Mouse (Mus musculus): ENCODE data around the gene Lce1b.
"Not testable (repeated sequence)": the region's sequence is repeated elsewhere in the genome, so short reads cannot be mapped to it uniquely, and the experiment has no call there.

Lce1b gene

DNA sequence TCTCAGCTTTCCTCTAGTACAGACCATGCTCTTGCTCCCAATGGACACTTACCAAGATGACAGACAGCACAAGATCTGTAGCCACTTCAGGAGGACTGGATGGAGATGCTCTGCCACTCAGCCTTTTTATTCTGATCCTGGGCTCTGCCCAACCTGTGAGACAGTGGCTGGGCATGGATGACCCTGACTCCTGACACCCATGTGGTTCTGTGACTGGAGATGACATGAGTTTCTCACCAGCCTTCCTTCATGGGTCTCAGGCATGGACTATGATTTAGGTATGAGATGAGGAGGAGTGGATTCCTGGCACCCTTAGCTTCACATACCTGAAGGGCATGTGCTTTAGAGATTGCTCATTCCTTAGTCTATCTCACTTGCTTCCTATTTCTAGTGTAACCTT, at the start of gene Lce1b:
TSS of gene Lce1b (minus strand) at position 101 of the 400 bp plus-strand sequence.
- DNase-seq (ENCODE audit: low read depth, low spot score), result no peak

DNA sequence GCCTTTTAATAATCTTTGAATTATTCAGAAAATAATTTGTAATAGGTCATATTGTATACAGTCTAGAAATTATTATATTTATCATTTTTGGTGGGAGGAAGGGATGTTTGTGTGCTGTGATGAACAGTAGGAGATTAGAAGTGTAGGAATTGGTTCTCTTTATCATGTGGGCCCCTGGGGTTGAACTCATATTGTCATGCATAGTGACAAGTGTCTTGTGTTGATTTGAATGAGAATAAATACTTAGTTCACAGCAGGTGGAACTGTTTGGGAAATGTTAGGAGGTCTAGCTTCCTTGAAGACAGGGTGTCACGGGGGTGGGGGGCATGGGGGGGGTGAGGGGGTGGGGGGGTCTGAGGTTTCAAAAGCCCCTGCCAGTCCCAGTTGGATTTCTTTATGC, 37.9 kb upstream of the Lce1b start:
- DNase-seq (ENCODE audit: low read depth, low spot score), result no peak

DNA sequence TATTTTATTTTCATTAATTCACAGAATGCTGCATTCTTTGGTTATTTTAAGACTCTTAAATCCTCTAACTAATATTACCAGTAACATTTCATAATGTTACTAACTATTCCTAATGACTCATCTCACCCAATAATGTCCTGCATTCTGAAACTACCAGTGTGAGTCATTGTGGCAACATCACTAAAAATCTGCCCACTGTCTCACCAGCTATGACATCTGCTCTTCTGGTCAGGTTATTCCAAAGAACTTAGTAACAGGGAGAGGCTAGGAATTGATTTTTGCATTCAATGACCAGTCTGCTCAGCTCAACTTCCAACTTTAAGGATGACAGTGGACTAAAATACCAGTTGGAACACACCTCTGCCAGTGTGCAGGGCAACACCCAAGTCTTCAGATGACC, 35.0 kb upstream of the Lce1b start:
- DNase-seq (ENCODE audit: low read depth, low spot score), result no peak

DNA sequence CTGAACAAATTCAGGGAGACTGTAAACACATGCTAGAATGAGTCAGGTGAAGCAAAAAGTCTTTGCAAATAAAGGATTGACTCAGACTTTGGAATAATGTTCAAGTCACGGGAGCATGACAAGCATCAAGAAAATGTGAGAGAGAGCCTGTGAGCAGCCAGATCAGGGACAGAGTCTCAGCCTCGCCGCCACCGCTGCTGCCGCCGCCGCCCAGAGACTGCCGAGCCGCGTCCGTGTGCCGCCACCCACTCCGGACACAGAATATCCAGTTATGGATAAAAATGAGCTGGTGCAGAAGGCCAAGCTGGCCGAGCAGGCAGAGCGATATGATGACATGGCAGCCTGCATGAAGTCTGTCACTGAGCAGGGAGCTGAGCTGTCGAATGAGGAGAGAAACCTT, 32.4 kb upstream of the Lce1b start:
- DNase-seq (ENCODE audit: low read depth, low spot score), result not testable (repeated sequence)

DNA sequence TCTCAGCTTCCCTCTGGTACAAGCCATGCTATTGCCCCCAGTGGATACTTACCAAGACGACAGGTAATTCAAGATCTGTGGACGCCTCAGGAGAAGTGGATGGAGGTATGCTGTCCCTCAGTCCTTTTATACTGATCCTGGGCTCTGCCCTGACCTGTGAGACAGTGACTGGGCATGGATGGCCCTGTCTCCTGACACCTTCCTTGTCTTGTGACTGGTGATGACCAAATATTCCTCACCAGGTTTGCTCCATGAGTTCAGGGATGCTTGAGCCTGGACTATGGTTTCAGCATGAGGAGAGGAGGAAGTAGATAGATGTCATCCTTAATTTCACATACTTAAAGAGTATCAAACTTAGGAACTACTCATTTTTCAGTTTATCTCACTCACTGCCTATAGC, 30.4 kb upstream of the Lce1b start, which contains the start of gene Lce1d:
TSS of gene Lce1d (minus strand) at position 101 of the 400 bp plus-strand sequence.
- no peak for DNase-seq (ENCODE audit: low read depth, low spot score)

DNA sequence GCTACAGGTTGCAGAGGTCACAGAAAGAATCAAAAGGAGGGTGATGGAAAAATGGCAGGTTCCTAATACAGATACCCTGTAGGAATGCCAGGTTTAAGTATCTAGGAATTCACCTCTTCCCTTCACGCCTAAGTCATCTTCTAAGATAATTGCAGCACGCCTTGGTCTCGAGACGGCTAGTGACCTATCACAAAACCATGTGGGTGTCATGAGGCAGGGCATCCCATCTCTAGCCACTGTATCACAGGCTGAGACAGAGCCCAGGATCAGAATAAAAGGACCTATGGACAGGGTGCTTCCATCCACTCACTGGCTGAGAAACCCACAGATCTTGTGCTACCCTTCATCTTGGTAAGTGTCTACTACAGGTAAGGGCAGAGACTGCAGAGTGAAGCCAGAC, 22.2 kb upstream of the Lce1b start, which contains the start of gene Lce1c:
TSS of gene Lce1c (plus strand) at position 301 of the 400 bp plus-strand sequence.
- DNase-seq (ENCODE audit: low read depth, low spot score), result no peak

DNA sequence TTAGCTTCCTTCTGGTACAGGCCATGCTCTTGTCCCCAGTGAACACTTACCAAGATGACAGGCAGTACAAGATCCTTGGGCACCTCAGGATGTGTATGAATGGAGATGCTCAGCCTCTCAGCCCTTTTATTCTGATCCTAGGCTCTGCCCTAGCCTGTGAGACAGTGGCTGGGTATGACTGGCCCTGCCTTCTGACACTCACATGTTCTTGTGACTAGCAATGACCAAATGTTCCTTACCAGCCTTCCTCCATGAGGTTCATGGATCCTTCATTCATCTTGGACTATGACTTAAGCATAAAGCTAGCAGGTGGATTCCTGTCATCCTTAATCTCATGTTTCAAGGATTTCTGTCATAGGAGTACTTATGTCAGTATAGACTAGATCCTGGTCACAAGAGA, 13.5 kb upstream of the Lce1b start, which contains the start of gene Lce1a2:
TSS of gene Lce1a2 (minus strand) at position 101 of the 400 bp plus-strand sequence.
- DNase-seq (ENCODE audit: low read depth, low spot score), result no peak

DNA sequence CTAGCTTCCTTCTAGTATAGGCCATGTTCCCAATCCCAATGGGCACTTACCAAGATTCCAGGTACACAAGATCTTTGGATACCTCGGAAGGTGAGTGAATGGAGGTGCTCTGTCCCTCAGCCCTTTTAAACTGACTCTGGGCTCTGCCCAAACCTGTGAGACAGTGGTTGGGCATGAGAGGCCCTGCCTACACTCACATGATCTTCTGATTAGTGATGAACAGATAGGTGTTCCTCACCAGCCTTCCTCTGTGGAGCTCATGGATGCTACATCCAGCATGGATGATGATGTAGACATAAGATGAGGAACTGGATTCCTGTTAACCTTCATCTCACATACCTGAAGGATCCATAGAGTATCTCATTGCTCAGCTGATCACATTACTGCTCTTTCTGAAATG, 8.5 kb downstream of the Lce1b start, which contains the start of gene Lce1a1:
TSS of gene Lce1a1 (minus strand) at position 101 of the 400 bp plus-strand sequence.
- no peak for DNase-seq (ENCODE audit: low read depth, low spot score)

DNA sequence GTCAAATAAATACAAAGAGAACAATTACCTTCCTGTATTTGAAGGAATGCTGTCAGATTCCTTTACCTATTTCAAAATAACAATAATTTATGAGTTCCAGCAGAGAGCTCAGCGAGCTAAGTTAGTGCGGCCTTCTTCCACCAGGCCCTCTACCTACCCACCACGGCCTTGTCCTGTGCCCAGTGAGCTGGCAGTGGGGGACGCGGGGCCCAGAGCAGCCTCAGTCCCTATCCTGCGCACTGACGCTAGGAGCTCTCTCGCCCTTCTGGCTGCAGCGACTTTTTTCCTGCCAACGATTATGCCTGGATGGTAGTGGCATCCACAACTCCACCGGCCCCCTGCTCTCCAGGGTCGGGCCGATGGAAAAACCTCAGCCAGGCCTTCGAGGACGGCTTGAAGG, 16.9 kb downstream of the Lce1b start:
- DNase-seq (ENCODE audit: low read depth, low spot score), result no peak

DNA sequence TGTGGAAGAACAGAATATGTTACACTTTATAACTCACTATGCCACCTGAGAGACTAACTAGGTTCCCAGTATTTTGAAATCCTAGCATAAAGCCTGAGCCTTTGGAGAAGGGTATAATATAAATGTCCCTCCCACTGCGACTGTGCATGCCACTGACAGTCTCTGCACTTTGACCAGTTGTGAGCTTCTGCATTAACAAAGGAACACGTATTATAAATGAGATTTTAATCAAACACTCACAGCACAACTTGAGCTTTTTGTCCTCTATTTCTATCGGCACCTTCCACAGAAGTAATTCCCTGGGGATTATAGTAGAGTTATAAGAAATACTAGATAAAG, 18.1 kb downstream of the Lce1b start:
- DNase-seq (ENCODE audit: low read depth, low spot score), result no peak

DNA sequence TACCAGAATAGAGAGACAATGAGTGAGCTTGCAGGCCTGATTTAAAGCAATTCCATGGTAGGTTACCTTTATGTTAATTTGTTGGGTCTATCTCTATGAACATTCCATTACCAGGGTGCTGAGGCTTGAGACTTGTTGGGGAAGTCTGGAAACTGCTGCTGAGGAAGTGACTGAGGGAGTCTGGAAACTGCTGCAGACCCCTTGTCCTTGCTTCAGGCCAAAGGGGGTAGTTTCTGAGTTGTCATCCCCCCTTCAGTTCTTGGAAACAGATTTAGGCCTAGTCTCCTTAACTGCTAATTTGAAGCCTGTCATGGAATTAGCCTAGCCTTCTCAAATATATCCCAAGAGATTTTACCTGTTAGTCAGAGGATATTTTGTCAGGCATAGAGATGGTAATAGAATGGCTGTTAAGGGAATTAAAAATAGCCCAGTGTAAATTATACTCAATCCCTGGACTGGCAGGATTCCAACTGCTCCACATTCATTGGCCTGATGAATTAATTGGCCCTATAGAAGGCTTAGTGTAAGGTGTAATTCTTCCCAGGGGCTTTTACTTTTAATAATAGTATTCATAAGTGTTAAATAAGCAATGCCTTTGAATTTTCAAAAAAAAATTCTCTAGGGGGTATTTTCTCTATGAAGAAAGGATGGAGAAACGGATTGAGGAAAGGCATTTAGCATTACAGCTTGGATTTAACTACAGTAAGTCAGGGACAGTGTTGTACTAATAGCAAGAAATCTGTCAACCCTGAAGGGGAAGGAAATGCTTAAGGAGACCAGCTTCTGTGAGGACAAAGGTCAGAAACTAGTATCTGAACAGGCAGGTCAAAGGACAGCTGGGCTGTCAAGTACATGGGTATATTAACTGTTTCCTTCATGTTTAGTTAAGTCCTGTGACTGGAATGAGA, 18.7 kb downstream of the Lce1b start:
- no peak for DNase-seq (ENCODE audit: low read depth, low spot score)

DNA sequence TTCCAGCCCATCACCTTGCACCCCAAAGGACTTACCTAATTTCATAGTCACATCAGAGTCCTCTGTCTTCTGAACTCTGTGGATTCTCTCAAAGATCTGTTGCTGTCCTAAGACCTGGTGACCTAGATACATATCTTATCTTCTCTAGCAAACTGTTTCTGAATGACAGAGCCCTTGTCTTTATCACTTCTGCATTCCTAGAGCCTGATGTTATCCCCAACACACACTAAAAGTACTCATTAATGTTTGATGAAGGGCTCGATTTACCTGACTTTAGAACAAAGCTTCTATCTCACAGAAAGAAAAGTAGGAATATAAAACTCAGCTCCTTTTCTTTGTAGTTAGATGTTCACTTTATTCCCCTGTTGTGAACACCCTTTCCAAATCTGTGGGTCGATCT, 35.2 kb downstream of the Lce1b start, which contains the start of gene Lce6a:
TSS of gene Lce6a (minus strand) at position 101 of the 400 bp plus-strand sequence.
- no peak for DNase-seq (ENCODE audit: low read depth, low spot score)

DNA sequence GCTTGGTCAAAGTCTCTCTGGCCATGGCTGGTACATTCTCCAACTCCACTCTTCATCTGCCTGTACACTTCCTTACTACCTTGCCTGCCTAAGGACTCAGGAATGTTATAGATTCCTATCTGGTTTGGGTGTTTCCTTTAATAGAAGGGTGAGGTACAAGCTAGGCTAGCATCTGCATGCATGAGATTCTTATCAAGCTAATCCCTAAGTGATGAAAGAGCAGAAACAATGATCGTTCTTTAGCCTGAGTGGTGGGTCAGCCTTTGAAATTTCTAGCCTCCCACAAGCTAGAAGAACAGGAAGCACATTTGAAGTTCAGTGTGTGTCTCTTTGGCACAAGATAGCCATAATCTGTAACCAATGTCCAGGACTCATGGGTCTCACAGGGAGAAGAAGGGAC, 46.9 kb downstream of the Lce1b start:
- DNase-seq (ENCODE audit: low read depth, low spot score), result no peak

DNA sequence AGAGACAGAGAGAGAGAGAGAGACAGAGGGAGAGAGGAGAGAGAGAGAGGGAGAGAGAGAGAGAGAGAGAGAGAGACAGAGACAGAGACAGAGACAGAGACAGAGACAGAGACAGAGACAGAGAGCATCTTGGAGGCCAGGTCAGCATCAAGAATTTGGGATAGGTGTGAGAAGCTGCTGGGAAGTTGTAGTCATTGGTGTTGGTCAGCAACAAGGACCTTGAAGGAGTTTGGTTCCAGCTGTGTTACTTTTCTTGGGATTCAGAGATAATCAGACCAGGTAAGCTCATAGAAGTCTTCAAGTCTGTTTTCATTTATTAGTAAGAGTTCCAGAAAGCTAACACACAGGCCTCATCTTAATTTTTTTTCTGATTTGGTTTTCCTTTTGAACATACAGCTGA, 49.3 kb downstream of the Lce1b start, which contains the start of gene 2210017I01Rik:
TSS of gene 2210017I01Rik (minus strand) at position 101 of the 400 bp plus-strand sequence.
- no peak for DNase-seq (ENCODE audit: low read depth, low spot score)

Measured in A20 (cell line).